Mouse (Mus musculus): ENCODE measurements around the gene Rnaseh2b.

Rnaseh2b gene

DNA sequence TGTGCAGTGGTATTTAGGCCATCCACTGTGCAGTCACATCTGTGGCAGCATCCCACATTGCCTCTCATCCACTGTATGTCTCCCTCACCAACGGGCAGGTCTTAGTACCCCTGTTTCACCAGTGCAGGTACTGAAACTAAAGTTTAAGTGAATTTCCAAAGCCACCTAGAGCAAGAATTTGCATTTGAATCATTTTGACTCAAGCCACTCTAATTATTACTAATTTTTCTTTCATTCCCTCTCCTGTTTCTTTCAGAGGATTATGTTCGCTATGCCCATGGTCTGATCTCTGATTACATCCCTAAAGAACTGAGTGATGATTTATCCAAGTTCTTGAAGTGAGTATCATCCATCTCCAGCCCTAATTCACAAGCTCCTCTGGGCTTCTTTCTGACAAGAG lies 71.4 kb downstream of the Rnaseh2b start:
- no peak for DNase-seq

DNA sequence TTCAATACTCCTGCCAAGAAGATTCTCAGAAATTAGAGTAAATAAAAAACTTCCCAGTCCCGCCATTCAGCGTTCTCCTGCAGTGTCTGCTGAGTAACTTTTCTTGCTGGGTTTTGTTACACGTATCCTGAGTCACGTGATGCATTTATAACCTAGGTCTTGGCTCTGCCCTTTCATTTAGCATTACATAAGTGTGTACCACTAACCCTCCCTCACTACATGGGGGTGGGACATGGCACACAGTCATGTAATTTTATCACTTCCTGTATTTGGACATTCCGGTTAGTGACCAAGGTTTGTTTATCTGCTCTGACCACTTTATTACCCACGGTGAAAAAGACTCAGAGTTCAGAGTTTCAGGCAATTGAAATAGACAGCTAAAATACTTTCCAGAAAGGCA lies 78.4 kb downstream of the Rnaseh2b start:
- peak; percentile 60 for DNase-seq

DNA sequence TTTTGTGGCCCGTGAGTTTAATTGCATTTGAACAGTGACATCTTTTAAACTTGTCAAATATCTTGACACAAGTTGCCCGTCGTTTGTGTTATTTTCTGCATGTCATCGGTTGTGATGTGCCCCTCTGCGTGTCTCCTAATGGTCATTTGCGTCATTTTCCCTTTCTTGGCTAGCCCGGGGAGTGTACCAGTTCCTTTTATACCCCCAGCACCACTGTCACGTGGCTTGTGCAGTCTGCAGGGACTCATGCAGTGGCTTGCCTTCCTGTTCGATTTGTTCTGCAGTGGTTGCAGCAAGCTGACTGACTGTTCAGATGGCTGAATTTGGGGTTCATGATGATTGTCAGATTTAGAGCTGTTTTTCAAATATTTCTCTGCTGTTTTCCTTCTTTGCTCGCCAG lies 81.6 kb downstream of the Rnaseh2b start:
- no peak for DNase-seq

DNA sequence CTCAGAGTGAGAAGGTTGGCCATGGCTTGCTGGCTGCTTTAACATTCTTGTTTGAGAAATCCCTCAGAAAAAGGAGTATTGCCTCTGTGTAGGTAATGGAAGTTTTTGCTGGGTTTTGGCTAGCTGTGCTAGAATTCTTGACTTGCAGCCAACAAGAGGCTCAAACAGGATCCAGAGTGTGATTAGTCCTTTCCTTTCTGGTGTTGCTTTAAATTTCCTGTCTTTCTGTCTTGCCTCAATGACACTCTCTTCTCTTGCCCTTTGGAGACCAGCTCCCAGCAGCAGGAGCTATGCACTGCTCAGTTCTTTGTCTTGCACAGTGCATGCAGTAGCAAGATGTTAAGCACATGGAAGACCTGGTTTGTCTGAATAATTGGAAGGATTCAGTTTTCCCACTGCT lies 83.3 kb downstream of the Rnaseh2b start:
- DNase-seq, result peak; percentile 34

DNA sequence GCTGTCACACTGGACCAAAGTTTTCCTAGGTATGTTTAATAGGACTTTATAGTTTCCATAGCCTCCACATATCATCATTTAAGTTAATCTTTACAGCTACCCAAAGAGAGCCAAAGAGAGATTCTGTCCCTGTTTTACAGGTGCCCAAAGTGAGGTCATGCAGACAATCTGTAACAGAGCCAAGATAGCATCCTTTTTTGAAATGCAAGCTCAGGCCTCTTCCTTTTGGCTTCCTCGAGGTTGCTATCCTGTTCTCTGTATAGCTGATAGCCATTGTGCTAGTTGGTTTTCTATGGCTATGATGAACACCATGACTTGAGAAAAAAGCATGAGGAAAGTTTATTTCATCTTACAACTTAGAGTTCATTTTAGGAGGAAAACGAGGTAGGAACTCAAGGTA lies 83.7 kb downstream of the Rnaseh2b start:
- DNase-seq, result no peak

DNA sequence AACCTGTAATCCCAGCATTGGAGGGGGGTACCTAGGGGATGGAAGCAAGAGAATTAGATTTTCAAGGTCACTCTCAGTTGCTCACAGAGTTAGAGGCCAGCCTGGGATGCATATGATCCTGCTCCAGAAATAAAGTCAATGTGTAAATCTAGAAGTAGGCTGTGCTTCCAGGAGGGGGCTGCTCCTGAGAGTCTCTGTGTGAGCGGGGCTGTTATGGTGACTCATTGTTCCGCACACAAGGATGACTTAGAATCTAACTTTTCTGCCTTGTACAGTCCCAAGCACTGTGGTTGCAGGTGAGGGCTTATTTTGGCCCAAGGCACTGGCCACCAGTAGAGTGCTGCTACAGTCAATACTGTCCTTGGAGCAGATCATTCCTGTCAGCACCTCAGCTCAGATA lies 87.0 kb downstream of the Rnaseh2b start:
- DNase-seq, result no peak

DNA sequence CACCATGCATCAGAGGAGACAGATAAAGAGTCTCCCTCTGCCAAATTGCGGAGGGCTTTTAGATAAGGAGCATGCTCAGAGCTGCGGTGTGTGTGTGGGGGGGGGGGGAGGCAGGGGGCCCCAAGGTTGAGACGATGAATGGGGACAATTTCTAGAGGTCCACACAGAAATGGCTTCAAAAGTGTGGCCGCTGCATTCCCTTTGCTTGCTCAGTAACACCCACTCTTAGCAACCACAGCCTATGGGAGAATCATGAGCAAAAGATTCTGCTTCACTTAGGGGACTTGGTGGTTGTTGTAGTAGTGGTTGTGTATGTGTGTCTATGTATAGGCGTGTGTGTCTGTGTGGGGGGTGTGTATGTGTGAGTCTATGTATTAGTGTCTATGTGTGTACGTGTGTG lies 88.2 kb downstream of the Rnaseh2b start:
- DNase-seq, result no peak

DNA sequence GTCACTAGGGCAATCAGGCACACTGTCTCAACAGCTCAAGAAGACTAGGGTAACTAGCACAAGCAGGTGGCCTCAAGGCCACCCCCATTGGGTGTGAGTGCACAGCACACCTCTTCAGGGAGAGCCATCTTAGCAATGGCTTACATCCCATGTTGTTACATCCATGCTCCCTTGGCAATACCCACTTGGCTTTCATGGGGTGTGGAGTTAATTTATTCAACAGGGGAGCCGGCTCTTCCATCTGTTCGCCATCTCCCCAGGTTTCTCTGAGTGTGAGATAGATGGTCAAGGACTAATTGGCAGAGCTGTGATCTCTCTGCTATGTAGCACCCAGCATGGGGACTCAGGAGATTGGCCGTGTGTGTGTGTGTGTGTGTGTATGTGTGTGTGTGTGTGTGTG lies 90.7 kb downstream of the Rnaseh2b start:
- DNase-seq, result no peak

DNA sequence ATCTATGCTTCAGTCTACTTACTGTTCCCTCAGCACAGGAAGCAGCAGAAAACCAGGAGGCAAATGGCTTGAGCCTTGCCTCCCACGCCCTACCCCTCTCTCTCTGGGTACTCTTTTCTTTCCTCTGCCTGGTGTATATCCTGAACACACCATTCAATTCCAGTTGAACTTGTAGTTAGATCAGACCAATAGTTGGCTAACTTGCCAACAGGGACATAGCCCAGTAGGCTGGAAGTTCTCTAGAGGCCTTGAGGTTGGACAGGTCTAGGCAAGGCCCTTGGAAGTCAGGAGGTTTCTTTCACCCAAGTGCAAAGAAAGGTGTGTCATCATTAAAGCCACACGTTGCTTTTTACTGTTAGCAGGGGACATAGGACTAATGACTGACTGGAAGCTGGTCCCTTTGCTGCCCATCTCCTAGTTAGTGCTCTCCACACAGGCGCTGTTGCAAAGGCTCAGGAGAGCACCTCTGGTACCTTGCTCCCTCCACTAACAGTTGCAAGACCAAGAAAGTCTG lies 91.5 kb downstream of the Rnaseh2b start:
- no peak for DNase-seq

DNA sequence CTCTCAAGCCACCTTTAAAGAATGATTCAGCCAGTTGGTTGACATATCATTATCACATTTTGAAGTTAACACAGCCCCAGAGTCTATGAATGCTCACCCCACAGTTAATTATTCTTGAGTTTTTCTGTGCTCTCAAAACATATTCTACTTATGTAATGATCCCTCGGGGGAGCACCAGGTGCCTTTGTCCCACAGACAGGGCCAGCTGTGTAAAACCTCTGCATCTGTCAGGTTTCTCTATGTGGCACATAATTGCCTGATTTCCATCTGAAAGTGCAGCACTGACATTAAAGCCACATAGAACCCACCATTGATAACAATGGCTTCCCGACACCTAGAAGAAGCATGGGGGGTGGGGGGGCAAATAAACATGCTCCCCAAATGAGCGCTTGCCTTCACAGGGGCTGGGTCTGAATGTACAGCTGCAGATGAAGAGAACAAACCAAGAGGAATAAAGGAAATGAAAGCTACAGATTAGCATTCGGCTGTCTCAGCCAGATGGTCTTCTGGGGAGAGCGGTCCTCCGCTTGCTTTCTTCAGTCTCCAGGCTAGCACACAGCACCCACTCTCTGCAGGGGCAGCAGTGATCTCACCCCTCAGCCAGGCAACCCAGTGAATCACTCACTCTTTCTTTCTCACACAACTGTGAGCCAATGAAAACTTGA lies 96.8 kb downstream of the Rnaseh2b start:
- DNase-seq, result no peak

DNA sequence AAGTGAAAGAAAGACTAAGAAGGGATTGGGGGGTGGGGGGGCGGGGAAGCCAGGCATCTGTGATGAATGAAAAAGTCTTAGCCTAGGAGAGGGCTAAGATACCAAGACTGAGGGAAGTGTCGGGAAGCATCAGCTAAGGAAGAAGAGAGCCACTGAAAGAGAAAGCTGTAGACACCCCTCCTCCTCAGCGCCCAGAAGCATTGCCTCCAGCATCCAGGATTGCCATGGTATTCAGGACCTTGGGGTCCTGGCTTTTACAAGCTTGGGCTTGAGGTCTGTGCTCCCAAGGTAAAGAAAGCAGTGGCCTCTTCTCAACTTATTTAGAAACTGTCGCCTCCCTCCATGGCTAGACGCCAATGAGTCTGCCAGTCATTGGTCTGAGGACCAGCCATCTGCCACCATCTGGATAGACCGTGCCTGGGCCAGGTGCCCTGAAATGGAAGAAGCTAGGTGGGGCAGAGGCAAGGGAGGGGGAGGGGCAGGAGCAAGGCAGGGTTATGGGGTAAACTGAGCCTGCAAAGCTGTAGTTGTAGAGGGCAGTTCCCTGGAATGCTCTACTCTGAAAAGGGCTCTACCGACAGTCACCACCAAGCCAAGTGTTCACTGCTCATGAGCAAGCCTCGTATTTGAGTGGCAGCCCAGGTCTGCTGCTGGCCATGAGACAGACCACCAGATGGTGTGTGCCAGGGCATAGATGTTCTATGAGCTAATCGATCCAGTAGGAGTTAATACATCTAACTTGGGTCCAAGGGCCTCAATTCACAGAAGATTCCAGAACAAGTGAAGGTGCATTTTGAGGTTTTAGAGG lies 97.5 kb downstream of the Rnaseh2b start:
- no peak for DNase-seq

DNA sequence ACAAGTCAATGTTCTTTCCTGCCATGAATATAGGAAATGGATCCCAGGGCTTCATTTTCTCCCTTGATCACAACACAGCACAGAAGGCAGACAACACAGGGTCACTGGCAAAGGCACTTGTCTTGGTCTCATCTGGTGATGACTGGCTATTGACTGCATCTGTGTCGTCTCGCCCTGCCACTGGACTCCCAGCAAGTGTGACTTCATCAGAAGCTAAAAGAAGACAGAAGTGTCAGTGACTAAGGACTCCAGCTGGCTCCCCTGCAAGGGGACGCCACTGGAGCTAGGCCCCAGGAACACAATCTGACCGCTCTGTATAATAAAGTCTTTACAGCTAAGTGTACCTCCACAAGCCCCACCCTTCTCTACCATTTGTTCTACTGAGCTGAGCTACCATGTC lies 100.4 kb downstream of the Rnaseh2b start:
- no peak for DNase-seq

DNA sequence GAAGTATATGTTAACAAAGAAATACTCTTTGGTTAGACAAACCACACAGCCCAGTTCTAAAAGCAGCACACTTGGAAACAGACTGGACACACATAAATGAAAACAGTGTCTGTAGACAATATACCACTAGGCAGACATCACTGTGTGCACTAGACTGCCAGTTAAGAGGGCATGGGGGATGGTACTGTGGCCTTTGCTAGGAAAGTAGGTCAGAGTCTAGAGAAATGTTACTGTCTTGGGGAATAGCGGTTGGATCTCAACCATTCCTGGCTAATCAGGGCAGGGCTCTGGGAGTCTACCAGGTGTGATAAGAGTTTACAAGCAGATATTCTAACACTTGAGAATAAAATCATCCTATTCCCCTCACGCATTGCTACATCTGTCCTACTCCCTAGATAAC lies 103.0 kb downstream of the Rnaseh2b start:
- DNase-seq, result no peak

DNA sequence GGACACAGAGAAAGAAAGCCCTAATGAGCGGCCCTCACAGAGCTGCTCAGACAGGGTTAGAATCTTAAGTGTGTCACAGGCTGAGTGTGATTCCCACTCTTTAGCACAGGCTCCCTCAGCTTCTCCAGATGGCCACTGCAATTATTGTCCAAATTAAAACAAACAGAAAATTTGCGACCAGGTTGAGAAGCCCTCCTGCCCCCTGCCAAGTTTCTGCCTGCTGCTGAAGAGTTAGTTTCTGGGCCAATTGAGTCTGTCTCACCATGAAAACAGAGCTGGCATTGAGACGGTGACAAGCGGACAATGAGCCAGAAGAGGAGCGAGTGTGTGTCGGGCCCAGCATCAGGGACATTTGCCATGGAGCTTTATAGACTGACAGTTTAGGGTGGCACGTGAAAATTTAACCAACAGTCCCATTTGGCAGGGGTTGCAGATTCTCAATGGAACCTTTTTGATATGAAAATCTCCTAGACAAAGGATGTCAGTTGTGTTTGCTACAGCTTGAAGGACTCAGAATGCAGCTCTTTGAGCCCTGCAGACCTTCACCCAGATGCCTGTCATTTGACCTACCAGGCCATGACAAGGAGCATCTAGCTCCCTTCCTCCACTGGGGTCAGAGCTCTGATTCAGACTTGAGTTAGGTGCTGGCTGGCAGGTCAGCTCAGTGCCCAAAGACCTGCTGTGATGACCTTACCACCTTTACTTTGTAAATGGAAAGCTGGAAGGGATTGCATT lies 123.8 kb downstream of the Rnaseh2b start:
- no peak for DNase-seq

DNA sequence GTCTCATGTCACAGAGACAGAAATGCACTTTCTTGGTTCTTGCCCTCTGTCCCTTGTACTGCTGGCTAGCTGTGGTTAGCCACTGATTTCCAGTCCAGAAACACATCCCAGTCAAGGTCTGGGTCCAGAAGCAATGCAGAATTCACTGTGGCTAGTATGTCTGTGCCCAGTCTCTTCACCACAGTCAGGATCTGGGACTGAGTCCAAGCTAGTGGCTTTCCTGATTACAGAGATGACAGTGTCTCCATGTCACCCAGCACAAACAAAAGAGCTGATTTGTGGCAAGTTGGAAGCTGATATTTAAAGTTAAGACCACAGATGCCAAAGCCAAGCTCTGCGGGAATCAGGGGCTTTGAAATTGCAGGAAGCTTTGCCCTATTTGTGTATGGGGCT lies 124.3 kb downstream of the Rnaseh2b start:
- DNase-seq, result peak; percentile 11

DNA sequence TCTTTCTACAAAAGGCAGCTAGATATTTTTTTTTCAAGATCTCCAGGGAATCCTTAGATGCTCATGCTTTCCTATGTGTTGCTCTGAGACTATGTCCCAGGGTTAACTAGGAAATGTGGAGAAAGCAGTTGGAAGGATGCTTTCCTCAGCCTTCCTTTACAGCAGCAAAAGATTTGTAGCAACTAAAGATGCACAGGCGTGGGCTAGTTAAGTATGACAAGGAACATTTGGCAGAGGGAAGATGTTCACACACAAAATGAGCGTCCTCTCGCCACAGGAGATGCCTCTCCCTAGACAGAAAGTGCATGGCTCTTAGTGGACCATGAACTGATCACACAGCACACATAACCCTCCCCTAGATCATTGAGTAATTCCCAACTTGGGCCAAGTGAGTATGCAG lies 125.1 kb downstream of the Rnaseh2b start:
- DNase-seq, result no peak

DNA sequence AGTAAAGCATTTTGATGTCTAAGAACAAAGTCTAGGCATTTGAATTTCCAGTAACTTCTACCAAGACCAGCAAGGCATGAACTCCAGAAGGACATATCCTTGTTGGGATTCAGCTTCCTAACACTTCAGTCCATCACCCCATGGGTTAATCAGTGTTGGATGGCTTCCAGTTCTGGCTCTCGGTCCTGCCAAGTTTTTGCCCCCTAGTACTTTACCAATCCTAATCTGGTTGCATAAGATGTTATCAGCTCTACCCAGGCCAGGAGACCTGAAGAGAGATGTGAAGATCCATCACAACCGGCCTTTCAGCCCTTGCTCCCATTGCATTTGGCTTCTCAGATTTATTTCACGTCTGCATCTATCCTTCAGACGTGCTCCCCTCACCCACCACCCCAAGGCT lies 129.9 kb downstream of the Rnaseh2b start:
- no peak for DNase-seq

Measured in kidney, postnatal 10 days (tissue).